8 mouse cellular contexts compared by ENCODE assay signal in the genomic region with DNA sequence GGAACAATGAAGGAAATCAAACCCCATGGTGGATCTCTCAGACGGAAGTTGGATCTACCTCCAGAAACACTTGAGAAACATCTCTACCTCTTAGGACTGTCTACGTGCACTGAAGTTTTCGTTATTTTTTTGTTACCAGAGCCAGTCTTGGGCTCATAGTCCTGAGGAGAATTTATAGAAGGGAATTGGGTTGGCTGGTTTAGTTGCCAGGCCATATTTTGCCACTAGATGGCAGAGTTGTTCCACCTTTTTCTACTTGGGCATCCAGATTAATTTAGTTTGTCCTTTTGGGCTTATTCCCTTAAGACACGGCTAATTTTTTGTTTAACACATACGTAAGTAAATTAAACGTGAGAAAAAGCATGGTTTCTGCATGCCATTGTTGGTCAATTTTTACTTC. TPM values are rescaled to one million over a fixed set of nuclear protein-coding genes. Genes with fewer than 3 reads are reported as not detected.
DNase-seq lines count a peak whose midpoint lies in the region; ATAC-seq and TF ChIP-seq lines count a peak whose summit lies in the region.
"Had no signal": no experiment of that assay in that cellular context is flagged by ENCODE, and none has a peak within 500 bp of the region (broad histone marks: within the 10 kb centered on the region; RNA-seq: fewer than 3 reads in every experiment).

No protein-coding gene starts in this region.

- H3K9ac ChIP-seq in ES-E14 (ENCODE audit: insufficient read depth, low read depth, low read length, poor library complexity, severe bottlenecking): no peak overlapping the region
- no peak overlapping the region for H3K9ac ChIP-seq in forebrain, embryonic 16.5 days (replicated peaks; ENCODE audit: low read depth, low read length)
- H3K9ac ChIP-seq in neural tube, embryonic 13.5 days: no peak overlapping the region
- H3K9ac ChIP-seq: neural tube, embryonic 12.5 days had no signal

- no peaks in the 10 kb centered on the region for H3K36me3 ChIP-seq in ES-E14 (ENCODE audit: control insufficient read depth, insufficient read depth, low read length, poor library complexity, severe bottlenecking)
- H3K36me3 ChIP-seq in forebrain, embryonic 16.5 days (ENCODE audit: control insufficient read depth, insufficient read depth): no peaks in the 10 kb centered on the region
- no peaks in the 10 kb centered on the region for H3K36me3 ChIP-seq in neural tube, embryonic 13.5 days
- H3K36me3 ChIP-seq: neural tube, embryonic 12.5 days had no signal

- ATAC-seq in forebrain, embryonic 16.5 days: peak; percentile 49
- peak; percentile 58; the same call in 1 of the 2 replicates for ATAC-seq in neural tube, embryonic 13.5 days (ENCODE audit: low read depth)

- DNase-seq in 3T3-L1 (ENCODE audit: low read depth, low spot score) (peak; percentile 88), ES-E14 (ENCODE audit: low read depth, low spot score) (peak; percentile 42)
- DNase-seq in cerebellum, adult 11-12 months: peak; percentile 25
- peak; percentile 72 for DNase-seq in induced T-regulatory cell, adult 2 months (ENCODE audit: low read depth)
- DNase-seq in left cerebral cortex, postnatal 36 days (ENCODE audit: low spot score in 2 of 2): peak; percentile 37 to 59

- 24% methylated on average over 6 of the region's 6 CpGs for WGBS in forebrain, embryonic 16.5 days
- 29% methylated on average over 6 of the region's 6 CpGs for WGBS in neural tube, embryonic 13.5 days

- no peaks in the 10 kb centered on the region for H3K4me1 ChIP-seq in ES-E14 (ENCODE audit: control insufficient read depth in 2 of 2, insufficient read depth in 2 of 2, low read length in 2 of 2, poor library complexity in 1 of 2)
- H3K4me1 ChIP-seq in forebrain, embryonic 16.5 days (replicated peaks; ENCODE audit: control insufficient read depth, insufficient read depth, low read length): peaks cover 4% of the 10 kb centered on the region
- H3K4me1 ChIP-seq in neural tube, embryonic 13.5 days (replicated peaks): peaks cover 17% of the 10 kb centered on the region
- H3K4me1 ChIP-seq: neural tube, embryonic 12.5 days had no signal

- in situ Hi-C loops in ES-E14 (cut with MboI; ENCODE audit: low sequenced_read_pairs in 2 of 2, unreplicated experiment in 2 of 2): no loop called here

- no peaks in the 10 kb centered on the region for H3K9me3 ChIP-seq in ES-E14 (ENCODE audit: control insufficient read depth, insufficient read depth, low read depth, low read length)
- H3K9me3 ChIP-seq in forebrain, embryonic 16.5 days (ENCODE audit: control insufficient read depth, low read length): no peaks in the 10 kb centered on the region
- H3K9me3 ChIP-seq in neural tube, embryonic 13.5 days: no peaks in the 10 kb centered on the region
- H3K9me3 ChIP-seq: neural tube, embryonic 12.5 days had no signal

- H3K27ac ChIP-seq in ES-E14 (ENCODE audit: insufficient read depth, low read depth, low read length, poor library complexity, severe bottlenecking): no peak overlapping the region
- H3K27ac ChIP-seq in forebrain, embryonic 16.5 days (ENCODE audit: low read length): no peak overlapping the region
- no peak overlapping the region for H3K27ac ChIP-seq in neural tube, embryonic 13.5 days (replicated peaks)
- H3K27ac ChIP-seq: neural tube, embryonic 12.5 days had no signal

- intact Hi-C loops in left cerebral cortex, postnatal 36 days (cut with DNase I): loop anchor here (2.0 to 5.0 kb wide), 2 partner anchors 64 to 602 kb away; no protein-coding TSS in a partner anchor

- H3K4me2 ChIP-seq in forebrain, embryonic 16.5 days (ENCODE audit: low read length): no peak overlapping the region
- H3K4me2 ChIP-seq in neural tube, embryonic 13.5 days: no peak overlapping the region
- H3K4me2 ChIP-seq: neural tube, embryonic 12.5 days had no signal

- H3K27me3 ChIP-seq in forebrain, embryonic 16.5 days (replicated peaks; ENCODE audit: control insufficient read depth, insufficient read depth, low read length): no peaks in the 10 kb centered on the region
- H3K27me3 ChIP-seq in neural tube, embryonic 13.5 days: no peaks in the 10 kb centered on the region
- H3K27me3 ChIP-seq: neural tube, embryonic 12.5 days had no signal

- no peak overlapping the region for H3K4me3 ChIP-seq in ES-E14 (ENCODE audit: insufficient read depth in 1 of 2, low read depth in 1 of 2, low read length in 2 of 2, poor library complexity in 1 of 2, severe bottlenecking in 1 of 2)
- no peak overlapping the region for H3K4me3 ChIP-seq in forebrain, embryonic 16.5 days (replicated peaks; ENCODE audit: low read length)
- H3K4me3 ChIP-seq in neural tube, embryonic 13.5 days: no peak overlapping the region
- H3K4me3 ChIP-seq: neural tube, embryonic 12.5 days had no signal

TF ChIP-seq in ES-E14, 5 proteins besides CTCF, POLR2A, EP300 and RAD21:
- TF ChIP-seq ZC3H11A (IDR thresholded peaks at IDR 0.05; ENCODE audit: borderline replicate concordance, low read depth, low read length) (peak; percentile 86), CHD2 (IDR thresholded peaks at IDR 0.05; ENCODE audit: low read depth, low read length) (no peak)
TF ChIP-seq in ES-E14: peak in this region for 1.

RNA-seq across cellular contexts. Expression of a gene that starts 37.1 kb away (rescaled TPM):
- 4.4 and 5.9 TPM in 2 replicates for total RNA-seq in ES-E14 (2012; rRNA removed)
- polyA plus RNA-seq in forebrain, embryonic 16.5 days (2015; fragmentation: Nextera tagmentation; extraction: Ambion mirVana): 50.8 and 53.1 TPM in 2 replicates
- 10 to 100 TPM; 84.3 to 86.1 TPM for total RNA-seq in left cerebral cortex, postnatal 36 days (2021)
- 31.4 and 31.6 TPM in 2 replicates for polyA plus RNA-seq in neural tube, embryonic 13.5 days (2015; fragmentation: Nextera tagmentation; extraction: Ambion mirVana)

Comparison
In these comparisons a context has a peak if more than half of its experiments do, and no peak if none do; other contexts are left out.
1. DNase-seq: peak in every context shown above with its lines; median percentile 88 in 3T3-L1; 72 in induced T-regulatory cell, adult 2 months; 48 in left cerebral cortex, postnatal 36 days; 42 in ES-E14; 25 in cerebellum, adult 11-12 months.
2. RNA of a gene that starts 37.1 kb away (total RNA-seq): 84.3 to 86.1 TPM in left cerebral cortex, postnatal 36 days; 4.4 to 5.9 TPM in ES-E14; every median in the first group is over 10 times any median in the second.